ENCODE assay signal across 8 mouse cellular contexts in genomic region chr5:52132092-52132491, GRCm38 (mm10). TPM values are rescaled to one million over a fixed set of nuclear protein-coding genes. Genes with fewer than 3 reads are reported as not detected.
DNase-seq lines count a peak whose midpoint lies in the region; ATAC-seq lines count a peak whose summit lies in the region.

No protein-coding gene starts in this region.

- H3K36me3 ChIP-seq in forebrain, embryonic 11.5 days (ENCODE audit: control insufficient read depth, insufficient read depth, low read length): no peaks in the 10 kb centered on the region
- peaks cover 7% of the 10 kb centered on the region for H3K36me3 ChIP-seq in midbrain, embryonic 13.5 days

- no peaks in the 10 kb centered on the region for H3K9me3 ChIP-seq in forebrain, embryonic 11.5 days (ENCODE audit: control insufficient read depth, low read length)
- no peaks in the 10 kb centered on the region for H3K9me3 ChIP-seq in midbrain, embryonic 13.5 days

- peak; percentile 64 for ATAC-seq in forebrain, embryonic 11.5 days (replicated peaks; ENCODE audit: low FRiP score)
- ATAC-seq in midbrain, embryonic 13.5 days: peak; percentile 69

- DNase-seq in frontal cortex, postnatal 36 days (ENCODE audit: low spot score in 2 of 2): peak; percentile 13 to 16
- DNase-seq in frontal cortex, postnatal 14 days (ENCODE audit: low spot score in 2 of 2): no peak
- DNase-seq in B cell, adult 2 months: peak; percentile 65 to 68
- DNase-seq in c-Kit-negative CD71-positive TER-119-positive erythroid progenitor cells, embryonic 14.5 days (ENCODE audit: low read depth, low spot score): peak; percentile 26
- DNase-seq in forebrain, embryonic 11.5 days (ENCODE audit: low spot score): peak; percentile 85
- peak; percentile 63 to 66 for DNase-seq in kidney, postnatal 4 days
- peak; percentile 58 for DNase-seq in thymus, postnatal 25 days

- no peak overlapping the region for H3K27ac ChIP-seq in forebrain, embryonic 11.5 days (ENCODE audit: low read depth, low read length)
- H3K27ac ChIP-seq in midbrain, embryonic 13.5 days: no peak overlapping the region

- H3K4me2 ChIP-seq in forebrain, embryonic 11.5 days (ENCODE audit: low read depth, low read length, severe bottlenecking): no peak overlapping the region
- H3K4me2 ChIP-seq in midbrain, embryonic 13.5 days (replicated peaks): no peak overlapping the region

- H3K4me1 ChIP-seq in forebrain, embryonic 11.5 days (replicated peaks; ENCODE audit: control insufficient read depth, insufficient read depth, low read length): no peaks in the 10 kb centered on the region
- no peaks in the 10 kb centered on the region for H3K4me1 ChIP-seq in midbrain, embryonic 13.5 days (replicated peaks)

- H3K4me3 ChIP-seq in forebrain, embryonic 11.5 days (ENCODE audit: low read depth, low read length): no peak overlapping the region
- H3K4me3 ChIP-seq in midbrain, embryonic 13.5 days (replicated peaks): no peak overlapping the region

- WGBS in forebrain, embryonic 11.5 days: 19% methylated on average over 9 of the region's 9 CpGs
- WGBS in midbrain, embryonic 13.5 days: 24% methylated on average over 9 of the region's 9 CpGs

- H3K27me3 ChIP-seq in forebrain, embryonic 11.5 days (ENCODE audit: control insufficient read depth, insufficient read depth, low read length): no peaks in the 10 kb centered on the region
- no peaks in the 10 kb centered on the region for H3K27me3 ChIP-seq in midbrain, embryonic 13.5 days

- H3K9ac ChIP-seq in forebrain, embryonic 11.5 days (ENCODE audit: low read length): no peak overlapping the region
- no peak overlapping the region for H3K9ac ChIP-seq in midbrain, embryonic 13.5 days (replicated peaks)

RNA-seq across cellular contexts. Expression of gene Dhx15, which starts 58.2 kb away (rescaled TPM):
- 103 and 106 TPM in 2 replicates for polyA plus RNA-seq in forebrain, embryonic 11.5 days (2014; fragmentation: Nextera tagmentation; extraction: Ambion mirVana)
- 164 and 169 TPM in 2 replicates for polyA plus RNA-seq in midbrain, embryonic 13.5 days (2015; fragmentation: Nextera tagmentation; extraction: Ambion mirVana)

Comparison
In these comparisons a context has a peak if more than half of its experiments do, and no peak if none do; other contexts are left out.
1. DNase-seq: peak in frontal cortex, postnatal 36 days (2 of 2), B cell, adult 2 months (2 of 2), c-Kit-negative CD71-positive TER-119-positive erythroid progenitor cells, embryonic 14.5 days (single experiment), forebrain, embryonic 11.5 days (single experiment), kidney, postnatal 4 days (2 of 2) and thymus, postnatal 25 days (single experiment); none in frontal cortex, postnatal 14 days (0 of 2).